Mouse (Mus musculus): ENCODE data around the gene Pigh.

- TF ChIP-seq CTCF (IDR thresholded peaks at IDR 0.05; ENCODE audit: extremely low read depth, insufficient read length, insufficient replicate concordance, low read depth, low read length) (no peak), POLR2A (IDR thresholded peaks at IDR 0.05; ENCODE audit: low read depth, low read length) (no peak)
These were observed 25.0 kb downstream of the Pigh start for GRCm38 (mm10) chr12:79064451-79064850.

Measured in small intestine, adult 2 months (tissue).